Mouse (Mus musculus) thymus, postnatal 25 days (tissue): ENCODE data around the gene Pip4k2c.

Source experiments
- DNase-seq: peaks from one replicate; pipeline ENCODE4 v3.0.0; 2022

The Pip4k2c gene

GRCm38 (mm10) chr10:127188079-127188453, 23.3 kb downstream of the Pip4k2c start:
- DNase-seq = no peak

- DNase-seq = no peak
These were observed 23.9 kb downstream of the Pip4k2c start for GRCm38 (mm10) chr10:127187371-127188078.

- no peak for DNase-seq
These were observed 24.9 kb downstream of the Pip4k2c start for GRCm38 (mm10) chr10:127186451-127186850.

GRCm38 (mm10) chr10:127185506-127185905, 25.9 kb downstream of the Pip4k2c start:
- no peak for DNase-seq

GRCm38 (mm10) chr10:127185101-127185500, 26.3 kb downstream of the Pip4k2c start:
- no peak for DNase-seq

- DNase-seq = no peak
These were observed 27.6 kb downstream of the Pip4k2c start for GRCm38 (mm10) chr10:127183759-127184158.

GRCm38 (mm10) chr10:127182624-127183023, 28.8 kb downstream of the Pip4k2c start:
- DNase-seq = no peak

GRCm38 (mm10) chr10:127181566-127181965, 29.8 kb downstream of the Pip4k2c start:
- no peak for DNase-seq

- DNase-seq = no peak
These were observed 30.7 kb downstream of the Pip4k2c start for GRCm38 (mm10) chr10:127180695-127181047.

GRCm38 (mm10) chr10:127179871-127180694, 31.3 kb downstream of the Pip4k2c start, which contains the start of gene Slc26a10:
Slc26a10 (minus strand) TSS chr10:127180645.
- DNase-seq = no peak

GRCm38 (mm10) chr10:127178286-127179027, 32.9 kb downstream of the Pip4k2c start:
- no peak for DNase-seq

- peak; percentile 55 for DNase-seq
These were observed 33.7 kb downstream of the Pip4k2c start for GRCm38 (mm10) chr10:127177719-127178118.

GRCm38 (mm10) chr10:127177235-127177634, 34.1 kb downstream of the Pip4k2c start:
- no peak for DNase-seq

- DNase-seq = no peak
These were observed 34.6 kb downstream of the Pip4k2c start for GRCm38 (mm10) chr10:127176756-127177155.

- no peak for DNase-seq
These were observed 35.2 kb downstream of the Pip4k2c start for GRCm38 (mm10) chr10:127176228-127176627.

- DNase-seq = no peak
These were observed 37.2 kb downstream of the Pip4k2c start for GRCm38 (mm10) chr10:127174170-127174569.

GRCm38 (mm10) chr10:127173148-127174065, 38.0 kb downstream of the Pip4k2c start:
- DNase-seq = no peak

- no peak for DNase-seq
These were observed 39.7 kb downstream of the Pip4k2c start for GRCm38 (mm10) chr10:127171631-127172200.

- DNase-seq = peak; percentile 90
These were observed 40.5 kb downstream of the Pip4k2c start for GRCm38 (mm10) chr10:127170837-127171272.

GRCm38 (mm10) chr10:127170002-127170401, 41.4 kb downstream of the Pip4k2c start:
- DNase-seq = peak; percentile 45

GRCm38 (mm10) chr10:127167614-127168192, 43.7 kb downstream of the Pip4k2c start:
- no peak for DNase-seq
